Mouse (Mus musculus) hindbrain, embryonic 16.5 days (tissue): ENCODE results near the gene Lrrc9. TPM values are rescaled to one million over a fixed set of nuclear protein-coding genes. Genes with fewer than 3 reads are reported as not detected.

Experiments used
- ATAC-seq: fragments of 200-750 bp; cut with Nextera tagmentation; 2 replicates; pipeline ENCODE4 v1.8.0; 2017; ENCODE audit warnings: moderate TSS enrichment, moderate library complexity
- H3K27ac ChIP-seq: fragments of 300-500 bp; sonication (generic); 2 replicates; pipeline ENCODE4 v1.5.1; 2014; ENCODE audit warnings: low read depth, mild to moderate bottlenecking, control low read depth, low read length, moderate library complexity
- H3K27me3 ChIP-seq: fragments of 300-500 bp; sonication (generic); replicated peaks from 2 replicates; pipeline ENCODE4 v1.6.1; 2014; ENCODE audit warnings: low read length; ENCODE audit not compliant: control insufficient read depth, insufficient read depth
- H3K36me3 ChIP-seq: fragments of 300-500 bp; sonication (generic); 2 replicates; pipeline ENCODE4 v1.6.1; 2014; ENCODE audit warnings: mild to moderate bottlenecking, low read length, moderate library complexity, mixed read lengths; ENCODE audit not compliant: control insufficient read depth, insufficient read depth
- H3K4me1 ChIP-seq: fragments of 300-500 bp; sonication (generic); 2 replicates; pipeline ENCODE4 v1.6.1; 2014; ENCODE audit warnings: low read depth, low read length; ENCODE audit not compliant: control insufficient read depth, insufficient read depth
- H3K4me2 ChIP-seq: fragments of 300-500 bp; sonication (generic); 2 replicates; pipeline ENCODE4 v1.6.1; 2014; ENCODE audit warnings: mild to moderate bottlenecking, low read length, control low read depth, moderate library complexity
- H3K4me3 ChIP-seq: fragments of 300-500 bp; sonication (generic); 2 replicates; pipeline ENCODE4 v1.5.1; 2014; ENCODE audit warnings: mild to moderate bottlenecking, low read length, control low read depth, moderate library complexity
- H3K9ac ChIP-seq: fragments of 300-500 bp; sonication (generic); 2 replicates; pipeline ENCODE4 v1.6.1; 2014; ENCODE audit warnings: low read depth, mild to moderate bottlenecking, control low read depth, low read length, moderate library complexity
- H3K9me3 ChIP-seq: fragments of 300-500 bp; sonication (generic); 2 replicates; pipeline ENCODE4 v1.6.1; 2014; ENCODE audit warnings: mild to moderate bottlenecking, low read length, moderate library complexity; ENCODE audit not compliant: control insufficient read depth
- WGBS: fragments of 180-500 bp; shearing (Covaris S2); extraction: QIAGEN DNeasy Blood & Tissue Kit; methylation state at CpG from one replicate; pipeline ENCODE4 v1.1.7; 2014; 5-methylcytosine and 5-hydroxymethylcytosine counted together
- polyA plus RNA-seq: library from polyadenylated mRNA; unstranded; fragments of >200 nt; fragmentation: Nextera tagmentation; extraction: Ambion mirVana; gene quantifications from 2 replicates; pipeline ENCODE4 v1.2.1, GENCODE M21; 2015

The Lrrc9 gene
- polyA plus RNA-seq, 1 experiment from 2014 or later = 3.9 TPM

- no peaks in the 10 kb centered on the region for H3K27me3 ChIP-seq
- ATAC-seq = no peak
These were observed 55.4 kb downstream of the Lrrc9 start for GRCm38 (mm10) chr12:72496866-72497600.

GRCm38 (mm10) chr12:72509606-72510005, 67.9 kb downstream of the Lrrc9 start:
- Histone ChIP-seq H3K27ac (no peak overlapping the region), H3K4me3 (no peak overlapping the region), H3K9ac (no peak overlapping the region), H3K4me1 (no peaks in the 10 kb centered on the region), H3K9me3 (no peaks in the 10 kb centered on the region), H3K27me3 (no peaks in the 10 kb centered on the region), H3K4me2 (no peak overlapping the region), H3K36me3 (no peaks in the 10 kb centered on the region)
- ATAC-seq = no peak
- WGBS = 69% methylated on average over 7 of the region's 7 CpGs

More at GRCm38 (mm10) chr12:72496866-72497600, 55.4 kb downstream of the Lrrc9 start:
- Histone ChIP-seq H3K36me3 (no peaks in the 10 kb centered on the region), H3K4me3 (no peak overlapping the region), H3K9me3 (no peaks in the 10 kb centered on the region), H3K4me2 (no peak overlapping the region), H3K9ac (no peak overlapping the region), H3K27ac (no peak overlapping the region), H3K4me1 (no peaks in the 10 kb centered on the region)
- 41% methylated on average over 12 of the region's 12 CpGs for WGBS

- no peaks in the 10 kb centered on the region for H3K36me3 ChIP-seq
- no peak overlapping the region for H3K9ac ChIP-seq
- WGBS = 56% methylated on average over 3 of the region's 3 CpGs
- peaks cover 4% of the 10 kb centered on the region for H3K4me1 ChIP-seq
- ATAC-seq = peak; percentile 68; the same call in 1 of the 2 replicates
- no peak overlapping the region for H3K4me2 ChIP-seq
- no peaks in the 10 kb centered on the region for H3K27me3 ChIP-seq
- no peaks in the 10 kb centered on the region for H3K9me3 ChIP-seq
- no peak overlapping the region for H3K4me3 ChIP-seq
- H3K27ac ChIP-seq = no peak overlapping the region
These were observed 73.8 kb downstream of the Lrrc9 start for GRCm38 (mm10) chr12:72515446-72515845.

DNA sequence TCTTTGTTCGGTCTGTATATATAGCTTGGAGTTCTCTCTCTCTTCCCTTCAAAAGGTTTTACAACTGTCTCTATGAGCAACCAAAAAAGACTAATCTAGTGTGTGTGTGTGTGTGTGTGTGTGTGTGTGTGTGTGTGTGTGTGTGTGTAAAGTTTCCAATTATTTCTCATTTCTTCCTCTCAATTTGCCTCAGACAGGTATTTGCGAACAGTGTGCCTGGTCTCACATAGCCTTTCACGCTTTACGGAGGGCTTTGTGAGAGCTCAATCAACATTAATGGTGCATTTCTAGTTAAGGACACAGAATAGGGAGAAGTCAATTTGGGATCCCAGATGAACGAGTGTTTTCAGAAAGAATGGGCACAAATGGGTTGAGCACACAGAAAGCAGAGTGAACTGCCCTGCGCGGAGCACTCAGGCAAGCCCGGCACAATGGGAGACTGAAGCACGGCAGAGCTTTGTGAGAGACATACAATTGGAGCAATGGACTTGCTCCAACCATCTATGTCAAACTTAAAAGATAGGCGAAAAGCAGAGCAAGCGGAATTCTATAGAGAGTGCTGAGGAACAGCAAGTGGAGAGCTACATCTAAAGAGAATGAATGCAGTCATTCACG, 76.6 kb downstream of the Lrrc9 start:
- Histone ChIP-seq H3K27ac (no peak overlapping the region), H3K27me3 (no peaks in the 10 kb centered on the region; the same call in 1 of the 2 replicates), H3K4me3 (peak overlapping the region; percentile 1; the same call in 1 of the 2 replicates), H3K4me1 (peaks cover 4% of the 10 kb centered on the region), H3K4me2 (peak overlapping the region; percentile 46), H3K9ac (no peak overlapping the region), H3K36me3 (no peaks in the 10 kb centered on the region), H3K9me3 (no peaks in the 10 kb centered on the region)
- no peak; the same call in 1 of the 2 replicates for ATAC-seq
- 27% methylated on average over 12 of the region's 12 CpGs for WGBS

- no peaks in the 10 kb centered on the region for H3K36me3 ChIP-seq
- ATAC-seq = no peak
- 18% methylated on average over 9 of the region's 9 CpGs for WGBS
These were observed 77.7 kb downstream of the Lrrc9 start for GRCm38 (mm10) chr12:72519352-72519751.

DNA sequence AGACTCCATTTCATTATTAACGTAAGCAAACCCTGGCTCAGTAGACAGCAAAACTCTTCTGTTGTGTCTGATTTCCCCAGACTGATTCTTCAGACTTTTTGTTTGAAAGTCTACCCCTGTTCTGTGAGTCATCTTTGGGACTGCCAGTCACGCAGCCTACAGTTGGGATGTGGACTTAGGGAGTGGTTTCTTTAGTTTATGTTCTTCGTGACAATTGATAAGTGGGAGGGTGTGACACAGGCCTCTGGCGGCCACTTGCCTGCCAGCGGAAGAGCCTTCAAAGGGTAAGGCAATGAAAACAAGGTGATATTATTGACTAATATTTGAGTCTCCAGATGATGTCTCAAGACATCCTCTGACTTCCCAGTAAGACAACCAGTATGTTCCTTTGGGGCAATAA, 78.2 kb downstream of the Lrrc9 start:
- Histone ChIP-seq H3K4me2 (no peak overlapping the region), H3K36me3 (no peaks in the 10 kb centered on the region), H3K27ac (no peak overlapping the region), H3K4me3 (no peak overlapping the region), H3K9me3 (no peaks in the 10 kb centered on the region), H3K9ac (no peak overlapping the region), H3K4me1 (peaks cover 4% of the 10 kb centered on the region), H3K27me3 (no peaks in the 10 kb centered on the region; the same call in 1 of the 2 replicates)
- WGBS = 75% methylated on average over 5 of the region's 5 CpGs
- ATAC-seq = no peak

More at GRCm38 (mm10) chr12:72519352-72519751, 77.7 kb downstream of the Lrrc9 start:
- no peak overlapping the region for H3K9ac ChIP-seq
- no peak overlapping the region for H3K27ac ChIP-seq
- H3K4me2 ChIP-seq = 0 out of 2 replicates have a peak overlapping the region, but pooled peaks have one; percentile 17
- H3K4me1 ChIP-seq = peaks cover 4% of the 10 kb centered on the region
- H3K9me3 ChIP-seq = no peaks in the 10 kb centered on the region
- no peak overlapping the region for H3K4me3 ChIP-seq
- H3K27me3 ChIP-seq = no peaks in the 10 kb centered on the region; the same call in 1 of the 2 replicates

DNA sequence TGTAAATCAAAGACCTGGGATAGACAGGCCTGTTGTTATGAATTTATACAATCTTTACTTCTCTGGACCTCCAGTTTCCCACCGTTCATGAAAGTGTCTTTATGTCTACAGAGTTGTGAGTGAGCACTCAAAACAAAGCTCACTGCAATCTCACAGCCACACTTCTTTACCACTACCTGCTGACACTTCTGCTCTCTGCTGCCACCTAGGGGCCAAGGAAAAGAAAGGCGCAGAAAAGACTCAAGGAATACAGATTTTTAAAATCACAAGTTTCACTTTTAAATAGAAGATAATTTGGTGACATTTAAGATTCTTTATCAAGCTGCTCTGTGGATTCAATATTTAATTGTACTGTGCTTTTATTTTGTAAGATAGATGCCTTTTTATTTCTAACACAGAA, 79.0 kb downstream of the Lrrc9 start:
- ATAC-seq = no peak
- H3K9me3 ChIP-seq = no peaks in the 10 kb centered on the region
- peaks cover 4% of the 10 kb centered on the region for H3K4me1 ChIP-seq
- H3K36me3 ChIP-seq = no peaks in the 10 kb centered on the region
- H3K27ac ChIP-seq = no peak overlapping the region
- H3K4me3 ChIP-seq = no peak overlapping the region
- H3K9ac ChIP-seq = no peak overlapping the region
- no peak overlapping the region for H3K4me2 ChIP-seq
- no peaks in the 10 kb centered on the region; the same call in 1 of the 2 replicates for H3K27me3 ChIP-seq
- WGBS = 3% methylated on average over 2 of the region's 2 CpGs

DNA sequence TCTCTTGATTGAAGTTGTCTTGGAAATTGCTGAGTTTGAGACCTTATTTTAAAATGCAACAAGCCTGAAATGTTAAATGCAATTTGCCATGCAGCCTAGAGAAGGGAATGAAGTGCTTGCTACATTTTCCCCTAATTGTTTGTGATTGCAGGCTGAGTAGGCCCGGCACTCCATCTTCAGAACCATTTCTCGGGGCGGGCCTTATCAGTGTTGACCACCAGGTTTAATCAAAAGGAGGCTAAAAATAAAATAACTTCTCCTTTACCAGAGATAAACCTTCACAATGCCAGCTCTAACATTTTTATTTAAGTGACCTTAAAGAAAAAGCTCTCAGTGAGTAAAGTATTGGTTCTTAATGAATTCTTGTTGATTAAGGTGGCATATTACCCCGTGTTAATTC, 83.9 kb downstream of the Lrrc9 start:
- WGBS = 83% methylated on average over 4 of the region's 4 CpGs
- no peak overlapping the region for H3K27ac ChIP-seq

DNA sequence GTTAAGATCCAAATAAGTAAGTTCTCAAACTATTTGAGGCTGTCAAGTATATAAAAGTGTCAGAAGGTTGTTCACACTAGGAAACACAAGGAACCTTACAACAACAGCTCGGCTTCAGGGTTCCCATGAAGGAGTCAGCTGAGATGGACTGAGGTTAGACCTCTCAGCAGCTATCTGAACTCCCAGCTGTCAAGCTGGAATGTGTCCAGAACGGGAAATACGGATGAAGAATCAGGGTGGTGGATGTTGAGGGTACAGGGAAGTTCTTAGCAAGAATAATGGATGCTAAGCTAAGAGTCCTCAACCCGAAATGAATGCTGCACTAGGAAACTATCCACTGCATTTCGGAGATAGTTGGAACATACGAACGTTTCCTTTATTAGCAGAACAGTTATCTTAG, 90.6 kb downstream of the Lrrc9 start:
- peaks cover 4% of the 10 kb centered on the region for H3K4me1 ChIP-seq
- H3K4me2 ChIP-seq = no peak overlapping the region
- H3K27ac ChIP-seq = no peak overlapping the region
- WGBS = 82% methylated on average over 7 of the region's 7 CpGs
- ATAC-seq = no peak
- H3K9me3 ChIP-seq = 0 out of 2 replicates have a peak, but pooled peaks cover 3% of the 10 kb centered on the region
- no peaks in the 10 kb centered on the region for H3K36me3 ChIP-seq
- no peak overlapping the region for H3K4me3 ChIP-seq
- H3K9ac ChIP-seq = no peak overlapping the region
- no peaks in the 10 kb centered on the region for H3K27me3 ChIP-seq

More for the DNA sequence above, 83.9 kb downstream of the Lrrc9 start:
- ATAC-seq = no peak
- H3K9me3 ChIP-seq = 0 out of 2 replicates have a peak, but pooled peaks cover 3% of the 10 kb centered on the region
- H3K36me3 ChIP-seq = no peaks in the 10 kb centered on the region
- no peak overlapping the region for H3K4me3 ChIP-seq
- H3K9ac ChIP-seq = no peak overlapping the region
- no peak overlapping the region for H3K4me2 ChIP-seq
- no peaks in the 10 kb centered on the region; the same call in 1 of the 2 replicates for H3K27me3 ChIP-seq
- no peaks in the 10 kb centered on the region for H3K4me1 ChIP-seq
